In genomic region chr12:32838954-32839353, GRCm38 (mm10) we compare ENCODE assay signal across 15 mouse cellular contexts.
"Had no signal": no experiment of that assay in that cellular context is flagged by ENCODE, and none has a peak within 500 bp of the region (broad histone marks: within the 10 kb centered on the region; RNA-seq: fewer than 3 reads in every experiment).

No protein-coding gene starts in this region.

- DNase-seq: retina, postnatal 1 day; right cerebral cortex, adult 18-20 months; right cerebral cortex, postnatal 14 days; right cerebral cortex, postnatal 25 days; right cerebral cortex, postnatal 4 days; spleen, adult 18-20 months; thymus, adult 18-20 months; thymus, adult 2 months; thymus, postnatal 14 days; thymus, postnatal 25 days; thymus, postnatal 36 days; thymus, postnatal 4 days had no signal

- H3K27me3 ChIP-seq: neural tube, embryonic 15.5 days; stomach, embryonic 15.5 days had no signal

- H3K9ac ChIP-seq: neural tube, embryonic 15.5 days; stomach, embryonic 15.5 days had no signal

- H3K9me3 ChIP-seq: neural tube, embryonic 15.5 days; stomach, embryonic 15.5 days had no signal

- H3K4me2 ChIP-seq: neural tube, embryonic 15.5 days; stomach, embryonic 15.5 days had no signal

- H3K27ac ChIP-seq: neural tube, embryonic 15.5 days; stomach, embryonic 15.5 days; stomach, postnatal 0 days had no signal

- H3K4me3 ChIP-seq: neural tube, embryonic 15.5 days; stomach, embryonic 15.5 days had no signal

- H3K4me1 ChIP-seq: neural tube, embryonic 15.5 days; stomach, embryonic 15.5 days had no signal
